Mouse (Mus musculus): ENCODE data around the gene Creg1.

DNA sequence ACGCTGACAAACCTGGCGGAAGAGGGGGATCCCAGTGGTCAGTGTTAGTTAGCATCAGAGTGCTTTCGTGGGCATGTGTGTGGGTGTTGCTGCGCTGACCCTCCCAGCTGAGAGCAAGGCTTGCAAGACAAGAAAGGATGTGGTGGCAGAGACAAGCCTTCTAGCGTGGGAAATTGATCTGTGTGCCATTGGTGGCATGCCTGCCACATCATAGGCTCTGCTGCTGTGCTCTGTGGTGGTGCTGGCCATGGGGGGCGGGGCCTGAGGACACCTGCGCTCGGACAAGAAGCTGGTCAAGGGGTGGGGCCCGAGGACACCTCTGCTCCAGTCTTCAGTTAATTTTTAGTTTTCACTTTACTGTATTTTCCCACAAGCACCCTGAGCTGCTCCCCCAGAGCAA is 52.8 kb downstream of the Creg1 start:
- TF ChIP-seq CTCF (IDR thresholded peaks at IDR 0.05; ENCODE audit: low read depth): no peak
- TF ChIP-seq EP300 (IDR thresholded peaks at IDR 0.05; ENCODE audit: low read depth): no peak

All from heart, postnatal 0 days (tissue).